Mouse (Mus musculus) midbrain, postnatal 0 days (tissue): Measurements from ENCODE around the gene Retsat. TPM values are rescaled to one million over a fixed set of nuclear protein-coding genes. Genes with fewer than 3 reads are reported as not detected.

Experiments
- ATAC-seq: fragments of 200-750 bp; cut with Nextera tagmentation; 2 replicates; pipeline ENCODE4 v1.8.0; 2017; ENCODE audit warnings: moderate number of reproducible peaks, mild to moderate bottlenecking, moderate TSS enrichment, moderate library complexity; ENCODE audit not compliant: low FRiP score
- DNase-seq: peaks from one replicate; pipeline ENCODE4 v3.0.0-alpha.2; 2015; ENCODE audit warnings: low spot score
- H3K27ac ChIP-seq: fragments of 300-500 bp; sonication (generic); 2 replicates; pipeline ENCODE4 v1.5.1; 2014; ENCODE audit warnings: low read depth, mild to moderate bottlenecking, low read length, mixed read lengths
- H3K27me3 ChIP-seq: fragments of 300-500 bp; sonication (generic); 2 replicates; pipeline ENCODE4 v1.6.1; 2014; ENCODE audit warnings: low read length, control low read depth, mixed read lengths; ENCODE audit not compliant: insufficient read depth
- H3K36me3 ChIP-seq: fragments of 300-500 bp; sonication (generic); 2 replicates; pipeline ENCODE4 v1.6.1; 2014; ENCODE audit warnings: low read length, control low read depth, mixed read lengths; ENCODE audit not compliant: insufficient read depth
- H3K4me1 ChIP-seq: fragments of 300-500 bp; sonication (generic); 2 replicates; pipeline ENCODE4 v1.6.1; 2014; ENCODE audit warnings: mild to moderate bottlenecking, control low read depth, antibody characterized with exemption, low read length, mixed read lengths; ENCODE audit not compliant: insufficient read depth
- H3K4me2 ChIP-seq: fragments of 300-500 bp; sonication (generic); 2 replicates; pipeline ENCODE4 v1.6.1; 2014; ENCODE audit warnings: low read depth, mild to moderate bottlenecking, low read length, mixed read lengths; ENCODE audit not compliant: poor library complexity, severe bottlenecking
- H3K4me3 ChIP-seq: fragments of 300-500 bp; sonication (generic); 2 replicates; pipeline ENCODE4 v1.5.1; 2014; ENCODE audit warnings: low read depth, mild to moderate bottlenecking, low read length, moderate library complexity
- H3K9ac ChIP-seq: fragments of 300-500 bp; sonication (generic); replicated peaks from 2 replicates; pipeline ENCODE4 v1.6.1; 2014; ENCODE audit warnings: mild to moderate bottlenecking, low read length, moderate library complexity, mixed read lengths; ENCODE audit not compliant: poor library complexity, severe bottlenecking
- H3K9me3 ChIP-seq: fragments of 300-500 bp; sonication (generic); 2 replicates; pipeline ENCODE4 v1.6.1; 2016; ENCODE audit warnings: low read length, control low read depth
- CTCF ChIP-seq: IDR thresholded peaks from 2 replicates; pipeline ENCODE4 v1.5.1; 2016; ENCODE audit warnings: antibody characterized with exemption, mild to moderate bottlenecking
- WGBS: fragments of 180-500 bp; shearing (Covaris S2); extraction: QIAGEN DNeasy Blood & Tissue Kit; methylation state at CpG from one replicate; pipeline ENCODE4 v1.1.7; 2014; 5-methylcytosine and 5-hydroxymethylcytosine counted together
- polyA plus RNA-seq: library from polyadenylated mRNA; unstranded; fragments of >200 nt; fragmentation: Nextera tagmentation; extraction: Ambion mirVana; gene quantifications from 2 replicates; pipeline ENCODE4 v1.2.1, GENCODE M21; 2015
- total RNA-seq: library from RNA; depleted of rRNA; stranded (reverse); fragments of >200 nt; gene quantifications from 2 replicates; pipeline ENCODE4 v1.2.3, GENCODE M21; 2014

Retsat gene
- total and polyA plus RNA-seq, 2 experiments from 2014 or later: 4.4 to 7.5 TPM

DNA sequence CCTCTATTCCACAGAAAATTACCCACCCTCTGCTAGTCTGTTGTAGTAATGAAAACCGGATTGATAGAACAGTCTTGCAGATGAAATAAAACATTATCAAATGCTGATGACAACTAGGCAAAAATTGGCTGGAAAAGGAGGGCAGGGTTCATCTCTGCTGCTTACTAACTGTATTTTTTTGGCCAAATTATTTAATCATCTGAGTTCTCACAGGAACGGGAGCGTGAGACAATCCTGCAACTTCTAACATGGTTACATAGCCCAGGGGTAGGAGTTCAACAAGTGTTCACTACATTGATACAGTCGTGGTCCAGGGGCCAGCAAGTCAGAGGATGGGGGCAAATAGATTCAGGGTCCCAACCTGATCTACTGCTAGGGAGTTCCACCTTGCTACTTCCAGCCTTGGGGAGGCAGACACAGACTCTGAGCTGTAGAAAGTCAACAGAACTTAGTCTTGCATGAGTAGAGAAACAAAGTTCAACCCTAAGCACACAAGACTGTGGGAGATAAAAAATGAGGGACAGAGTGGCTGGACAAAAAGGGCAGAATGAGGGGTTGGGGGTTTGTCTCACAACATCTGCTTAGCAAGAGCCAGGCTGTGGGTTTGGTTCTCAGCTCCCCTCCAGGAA is 14.9 kb upstream of the Retsat start:
- Histone ChIP-seq H3K9ac (no peak overlapping the region), H3K36me3 (peaks cover 23% of the 10 kb centered on the region), H3K27ac (no peak overlapping the region), H3K9me3 (no peaks in the 10 kb centered on the region), H3K4me3 (no peak overlapping the region), H3K4me1 (no peaks in the 10 kb centered on the region), H3K4me2 (no peak overlapping the region), H3K27me3 (no peaks in the 10 kb centered on the region)
- DNase-seq: no peak
- no peak for ATAC-seq
- WGBS: 88% methylated on average over 4 of the region's 4 CpGs
- TF ChIP-seq CTCF: no peak

DNA sequence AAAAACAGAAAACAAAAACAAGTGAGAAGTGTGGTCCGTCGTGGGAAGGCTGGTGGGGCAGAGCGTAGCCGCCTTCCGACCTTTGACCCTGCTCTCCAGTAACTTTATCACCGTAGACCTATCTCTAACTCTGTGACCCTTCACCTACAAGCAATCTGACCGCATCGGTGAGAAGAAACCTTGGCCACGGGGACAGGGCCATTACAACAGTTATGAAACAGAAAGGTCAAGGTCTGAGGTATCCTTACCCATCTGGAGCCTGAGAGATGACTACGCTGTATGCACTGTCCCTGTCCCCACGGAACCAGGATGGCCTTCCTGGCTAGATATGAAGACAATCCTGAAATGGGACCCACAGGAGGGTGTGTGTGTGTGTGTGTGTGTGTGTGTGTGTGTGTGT is 14.1 kb upstream of the Retsat start:
- Histone ChIP-seq H3K27me3 (no peaks in the 10 kb centered on the region), H3K4me1 (no peaks in the 10 kb centered on the region), H3K9ac (no peak overlapping the region), H3K4me3 (no peak overlapping the region), H3K27ac (no peak overlapping the region), H3K4me2 (no peak overlapping the region), H3K36me3 (peaks cover 18% of the 10 kb centered on the region), H3K9me3 (no peaks in the 10 kb centered on the region)
- DNase-seq (no peak), ATAC-seq (no peak)
- WGBS: 88% methylated on average over 11 of the region's 11 CpGs
- no peak for TF ChIP-seq CTCF

DNA sequence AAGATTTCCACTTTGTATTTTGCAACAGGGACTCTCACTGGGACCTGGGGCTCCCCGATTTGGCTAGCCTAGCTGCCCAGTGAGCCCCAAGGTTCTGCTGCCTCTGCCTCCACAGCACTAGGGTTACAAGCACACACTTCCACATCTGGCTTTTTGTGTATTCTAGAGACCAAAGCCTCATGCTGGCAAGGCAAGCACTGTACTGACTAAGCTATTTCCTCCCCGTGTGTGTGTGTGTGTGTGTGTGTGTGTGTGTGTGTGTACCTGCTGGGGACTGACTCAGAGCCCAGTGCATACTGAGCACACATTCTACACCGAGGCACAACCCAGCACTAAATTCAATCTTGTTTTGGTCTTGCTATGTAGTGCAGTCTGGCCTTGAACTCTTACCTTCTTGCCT is 11.6 kb upstream of the Retsat start:
- TF ChIP-seq CTCF: no peak
- Histone ChIP-seq H3K4me1 (no peaks in the 10 kb centered on the region), H3K4me2 (no peak overlapping the region), H3K36me3 (peaks cover 13% of the 10 kb centered on the region; the same call in 1 of the 2 replicates), H3K4me3 (no peak overlapping the region), H3K9me3 (no peaks in the 10 kb centered on the region), H3K27ac (no peak overlapping the region), H3K27me3 (no peaks in the 10 kb centered on the region), H3K9ac (no peak overlapping the region)
- WGBS: 80% methylated on average over 3 of the region's 3 CpGs
- DNase-seq: no peak
- no peak for ATAC-seq

DNA sequence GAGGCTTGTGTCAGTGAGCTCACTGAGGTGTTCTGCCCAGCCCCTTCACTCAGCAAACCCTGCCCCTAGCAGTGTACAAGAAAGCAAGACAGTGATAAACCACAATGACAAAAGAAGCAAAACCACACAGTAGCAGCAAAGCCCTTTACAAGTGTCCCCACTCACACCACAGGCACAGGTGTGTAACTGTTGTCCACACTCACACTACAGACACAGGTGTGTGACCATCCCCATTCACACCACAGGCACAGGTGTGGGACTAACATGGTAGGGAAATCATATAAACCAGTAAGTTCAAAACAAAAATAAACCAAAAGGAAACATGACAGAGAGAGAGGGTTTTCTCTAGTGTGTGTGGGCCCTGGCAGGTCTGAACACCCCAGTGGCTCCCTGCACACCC is 10.0 kb upstream of the Retsat start:
- DNase-seq (no peak), ATAC-seq (no peak)
- Histone ChIP-seq H3K4me1 (no peaks in the 10 kb centered on the region), H3K9me3 (no peaks in the 10 kb centered on the region), H3K4me2 (no peak overlapping the region), H3K27ac (no peak overlapping the region), H3K36me3 (peaks cover 13% of the 10 kb centered on the region; the same call in 1 of the 2 replicates), H3K4me3 (no peak overlapping the region), H3K9ac (no peak overlapping the region), H3K27me3 (no peaks in the 10 kb centered on the region)
- no peak for TF ChIP-seq CTCF

DNA sequence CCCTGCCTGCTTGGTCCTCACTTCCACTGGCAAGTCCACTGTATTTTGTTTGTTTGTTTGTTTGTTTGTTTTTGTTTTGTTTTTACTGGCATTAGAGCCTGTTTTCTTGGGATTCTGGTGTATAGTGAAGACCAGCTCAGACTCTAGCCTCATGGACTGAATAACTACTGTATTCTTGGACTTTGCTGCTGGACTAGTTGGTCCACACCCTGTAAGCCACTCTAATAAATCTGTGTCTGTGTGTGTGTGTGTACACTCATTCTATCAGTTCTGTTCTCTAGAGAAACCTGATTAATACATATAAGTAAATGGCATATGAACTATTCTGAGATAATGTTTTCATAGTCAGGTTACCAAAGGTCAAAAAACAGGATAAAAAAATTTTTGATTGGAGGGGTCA is 8.2 kb upstream of the Retsat start:
- Histone ChIP-seq H3K4me3 (no peak overlapping the region), H3K27ac (no peak overlapping the region), H3K27me3 (no peaks in the 10 kb centered on the region), H3K36me3 (peaks cover 8% of the 10 kb centered on the region; the same call in 1 of the 2 replicates), H3K9ac (no peak overlapping the region), H3K4me2 (no peak overlapping the region), H3K9me3 (no peaks in the 10 kb centered on the region), H3K4me1 (no peaks in the 10 kb centered on the region)
- DNase-seq (no peak), ATAC-seq (no peak)
- no peak for TF ChIP-seq CTCF

DNA sequence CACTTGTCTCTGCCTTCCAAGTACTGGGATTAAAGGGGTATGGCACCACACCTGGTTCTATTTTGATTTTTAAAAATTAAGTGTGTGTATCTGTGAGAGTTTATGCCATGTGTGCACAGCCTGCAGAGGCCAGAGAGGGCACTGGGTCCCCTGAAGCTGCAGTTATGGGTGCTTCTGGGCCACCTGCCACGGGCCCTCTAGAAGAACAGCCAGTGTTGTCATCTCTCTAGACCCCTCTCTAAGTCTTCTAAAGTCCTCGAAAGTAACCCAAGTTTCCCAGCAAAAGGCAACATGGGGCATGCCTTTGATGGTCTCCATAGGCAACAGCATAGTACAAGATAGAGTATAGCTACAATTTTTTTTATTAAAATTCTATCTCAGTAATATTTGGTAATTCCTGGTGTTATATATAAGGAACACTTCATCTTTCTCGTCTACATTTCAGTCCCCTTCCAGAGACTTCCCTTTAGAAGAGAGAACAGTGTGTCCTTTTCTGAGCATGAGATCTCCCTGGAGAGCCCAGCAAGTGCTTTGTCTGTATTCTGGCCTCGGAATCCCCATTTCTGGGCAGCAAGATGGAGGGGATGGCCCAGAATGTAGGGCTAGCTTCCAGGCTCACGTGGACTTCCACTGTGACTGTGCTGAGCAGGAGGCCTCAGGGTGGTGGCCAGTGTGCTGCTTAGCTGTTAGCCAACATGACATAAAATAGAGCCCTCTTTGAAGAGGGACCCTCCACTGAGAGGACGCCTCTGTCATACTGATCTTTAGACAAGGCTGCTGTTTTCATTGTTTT is 5.1 kb upstream of the Retsat start:
- 80% methylated on average over 6 of the region's 6 CpGs for WGBS
- H3K36me3 ChIP-seq: no peaks in the 10 kb centered on the region
- H3K4me3 ChIP-seq: no peak overlapping the region
- ATAC-seq: no peak
- no peak for TF ChIP-seq CTCF
- no peak overlapping the region for H3K9ac ChIP-seq
- H3K27ac ChIP-seq: no peak overlapping the region
- H3K27me3 ChIP-seq: no peaks in the 10 kb centered on the region
- no peak overlapping the region for H3K4me2 ChIP-seq
- 0 out of 2 replicates have a peak, but pooled peaks cover 6% of the 10 kb centered on the region for H3K4me1 ChIP-seq
- H3K9me3 ChIP-seq: no peaks in the 10 kb centered on the region
- DNase-seq: no peak
